Mouse (Mus musculus) heart, adult 2 months (tissue): ENCODE measurements around the gene Thoc7. TPM values are rescaled to one million over a fixed set of nuclear protein-coding genes. Genes with fewer than 3 reads are reported as not detected.

Experiments used
- DNase-seq, 2 experiments: peaks; one replicate each; pipeline ENCODE4 v3.0.0; 2021
- H3K27ac ChIP-seq: fragments of 200-600 bp; 2 replicates; pipeline ENCODE4 v1.8.1; 2022
- H3K27me3 ChIP-seq: fragments of 200-500 bp; 2 replicates; pipeline ENCODE4 v1.6.1; 2012; ENCODE audit warnings: mild to moderate bottlenecking, low read length, inconsistent platforms, mixed read lengths; ENCODE audit not compliant: control insufficient read depth, insufficient read depth
- H3K36me3 ChIP-seq: fragments of 200-500 bp; 2 replicates; pipeline ENCODE4 v1.6.1; 2012; ENCODE audit warnings: low read length, inconsistent platforms; ENCODE audit not compliant: control insufficient read depth, insufficient read depth
- H3K4me1 ChIP-seq: fragments of 200-500 bp; 2 replicates; pipeline ENCODE4 v1.6.1; 2011; ENCODE audit warnings: low read length; ENCODE audit not compliant: control insufficient read depth, insufficient read depth
- H3K4me3 ChIP-seq: fragments of 200-600 bp; 2 replicates; pipeline ENCODE4 v1.8.1; 2022
- H3K79me2 ChIP-seq: fragments of 200-500 bp; replicated peaks from 2 replicates; pipeline ENCODE4 v1.6.1; 2012; ENCODE audit warnings: mild to moderate bottlenecking, inconsistent platforms, low read length, moderate library complexity, mixed read lengths; ENCODE audit not compliant: control insufficient read depth, insufficient read depth
- H3K9ac ChIP-seq: fragments of 200-500 bp; 2 replicates; pipeline ENCODE4 v1.6.1; 2012; ENCODE audit warnings: low read depth, mild to moderate bottlenecking, control low read depth, inconsistent platforms, low read length, mixed read lengths
- CTCF ChIP-seq: fragments of 200-600 bp; IDR thresholded peaks from 2 replicates; pipeline ENCODE4 v1.8.1; 2022; ENCODE audit warnings: antibody characterized with exemption, mild to moderate bottlenecking, moderate library complexity
- EP300 ChIP-seq: fragments of 200-500 bp; IDR thresholded peaks from 2 replicates; pipeline ENCODE4 v1.6.1; 2011; ENCODE audit warnings: low read depth, low read length, control low read depth; ENCODE audit not compliant: insufficient read depth
- POLR2A ChIP-seq: fragments of 200-500 bp; IDR thresholded peaks from 2 replicates; pipeline ENCODE4 v1.6.1; 2011; ENCODE audit warnings: mild to moderate bottlenecking, low read depth, low read length, control low read depth; ENCODE audit not compliant: insufficient read depth
- WGBS: fragments of 180-500 bp; shearing (Covaris S2); methylation state at CpG from one replicate; pipeline ENCODE4 v1.1.7; 2018; 5-methylcytosine and 5-hydroxymethylcytosine counted together
- intact Hi-C: fragments of 180-260 bp; cut with DNase I; formaldehyde crosslinking; loops from one replicate; pipeline ENCODE4 v1.15.1; 2025
- long read RNA-seq: library from polyadenylated mRNA; stranded (forward); transcript quantifications from one replicate; pipeline ENCODE4 v2.0.0, GENCODE M21; 2021
- polyA plus RNA-seq: library from polyadenylated mRNA; depleted of rRNA; stranded (reverse); fragments of >200 nt; gene quantifications from 2 replicates; pipeline ENCODE4 v1.2.3, GENCODE M21; 2012; rRNA removed
- total RNA-seq, 2 experiments: library from RNA; stranded (reverse); gene quantifications; 2 replicates each; pipeline ENCODE4 v1.2.3; 2021

Thoc7 gene
- 10 to 100 TPM; 80.1 to 99.4 TPM for total RNA-seq
- 30.6 and 38.3 TPM in 2 replicates for polyA plus RNA-seq
- long read RNA-seq, transcript Thoc7-201 (8 exons, 937 nt) = major isoform, 31 of 51 reads
- long read RNA-seq, partial matches to known transcripts = 1 of 51 reads
- long read RNA-seq, other reads (novel, unspliced or antisense) = 18 of 51 reads

GRCm38 (mm10) chr14:13961401-13962112 lies at the start of gene Thoc7, which contains the start of gene Atxn7:
Thoc7 (minus strand) TSS chr14:13961852.
Atxn7 (plus strand) TSS chr14:13961440.
- Histone ChIP-seq H3K9ac (peak within 1 kb of the TSS; percentile 99), H3K4me1 (peaks cover 2% of the 10 kb centered on the region), H3K4me3 (peak within 1 kb of the TSS; percentile 87), H3K79me2 (peaks cover 5% of the 10 kb centered on the region), H3K27me3 (no peaks in the 10 kb centered on the region), H3K27ac (peak within 1 kb of the TSS; percentile 87), H3K36me3 (0 out of 2 replicates have a peak, but pooled peaks cover 2% of the 10 kb centered on the region)
- peak; percentile 63 to 76 for DNase-seq
- intact Hi-C loops = loop anchor here (2.0 kb wide), 1 partner anchor 51 kb away; no protein-coding TSS in a partner anchor
- TF ChIP-seq CTCF = no peak
- TF ChIP-seq EP300 = no peak
- TF ChIP-seq POLR2A = no peak
- 2% methylated on average over 52 of the region's 56 CpGs for WGBS

GRCm38 (mm10) chr14:14009712-14010111 lies 48.1 kb upstream of the Thoc7 start:
- Histone ChIP-seq H3K4me1 (peaks cover 3% of the 10 kb centered on the region), H3K27me3 (no peaks in the 10 kb centered on the region), H3K36me3 (no peaks in the 10 kb centered on the region; the same call in 1 of the 2 replicates), H3K27ac (no peak overlapping the region), H3K4me3 (no peak overlapping the region), H3K9ac (no peak overlapping the region), H3K79me2 (no peaks in the 10 kb centered on the region; the same call in 1 of the 2 replicates)
- WGBS = 52% methylated on average over 6 of the region's 6 CpGs
- TF ChIP-seq EP300 = no peak
- no peak for TF ChIP-seq POLR2A
- no peak for TF ChIP-seq CTCF
- no peak for DNase-seq
- intact Hi-C loops = loop anchor here (5.0 kb wide), 1 partner anchor 88 kb away; no protein-coding TSS in a partner anchor

GRCm38 (mm10) chr14:14002771-14003170 lies 41.1 kb upstream of the Thoc7 start:
- TF ChIP-seq CTCF = no peak
- no peak for TF ChIP-seq EP300
- TF ChIP-seq POLR2A = no peak
- intact Hi-C loops = no loop called here
- DNase-seq = no peak
- Histone ChIP-seq H3K36me3 (no peaks in the 10 kb centered on the region), H3K4me3 (no peak overlapping the region), H3K79me2 (no peaks in the 10 kb centered on the region), H3K27me3 (no peaks in the 10 kb centered on the region), H3K9ac (no peak overlapping the region), H3K27ac (no peak overlapping the region), H3K4me1 (no peaks in the 10 kb centered on the region)
- 90% methylated on average over 7 of the region's 7 CpGs for WGBS

GRCm38 (mm10) chr14:13995206-13996097 lies 33.8 kb upstream of the Thoc7 start:
- DNase-seq = no peak
- 48% methylated on average over 9 of the region's 9 CpGs for WGBS
- TF ChIP-seq POLR2A = no peak
- peak; percentile 10; the same call in 1 of the 2 replicates for TF ChIP-seq CTCF

GRCm38 (mm10) chr14:13990741-13991140 lies 29.1 kb upstream of the Thoc7 start:
- Histone ChIP-seq H3K4me1 (no peaks in the 10 kb centered on the region), H3K79me2 (no peaks in the 10 kb centered on the region; the same call in 1 of the 2 replicates), H3K27me3 (no peaks in the 10 kb centered on the region), H3K4me3 (no peak overlapping the region), H3K9ac (no peak overlapping the region), H3K36me3 (no peaks in the 10 kb centered on the region), H3K27ac (no peak overlapping the region)
- no peak for DNase-seq
- intact Hi-C loops = no loop called here
- no peak for TF ChIP-seq CTCF
- TF ChIP-seq EP300 = no peak
- no peak for TF ChIP-seq POLR2A
- WGBS = 82% methylated on average over 3 of the region's 3 CpGs

More at GRCm38 (mm10) chr14:13995206-13996097, 33.8 kb upstream of the Thoc7 start:
- H3K36me3 ChIP-seq = no peaks in the 10 kb centered on the region
- H3K4me3 ChIP-seq = no peak overlapping the region
- no peak overlapping the region for H3K27ac ChIP-seq
- intact Hi-C loops = no loop called here
- no peaks in the 10 kb centered on the region for H3K4me1 ChIP-seq
- H3K79me2 ChIP-seq = no peaks in the 10 kb centered on the region; the same call in 1 of the 2 replicates
- no peaks in the 10 kb centered on the region for H3K27me3 ChIP-seq
- H3K9ac ChIP-seq = no peak overlapping the region
